Mouse (Mus musculus) gastrocnemius, postnatal 10 days (tissue): ENCODE results near the gene Dtl. TPM values are rescaled to one million over a fixed set of nuclear protein-coding genes. Genes with fewer than 3 reads are reported as not detected.

Experiments used
- DNase-seq: peaks from one replicate; pipeline ENCODE4 v3.0.0; 2021; ENCODE audit warnings: mixed read lengths
- total RNA-seq, 2 experiments: library from RNA; stranded (reverse); gene quantifications; 2 replicates each; pipeline ENCODE4 v1.2.3; 2021

The Dtl gene
- total RNA-seq, 2 experiments from 2014 or later = 3.4 to 5.7 TPM

GRCm38 (mm10) chr1:191581641-191582040, 6.3 kb upstream of the Dtl start:
- no peak for DNase-seq

GRCm38 (mm10) chr1:191579524-191579923, 4.2 kb upstream of the Dtl start:
- no peak for DNase-seq

- DNase-seq = no peak
Observed at GRCm38 (mm10) chr1:191574871-191575457, 380 bp downstream of the Dtl start.

- DNase-seq = no peak
Observed at GRCm38 (mm10) chr1:191573906-191574639, 1.3 kb downstream of the Dtl start.

GRCm38 (mm10) chr1:191570415-191570814, 4.9 kb downstream of the Dtl start:
- DNase-seq = no peak

GRCm38 (mm10) chr1:191569625-191570024, 5.7 kb downstream of the Dtl start:
- DNase-seq = no peak

- DNase-seq = no peak
Observed at GRCm38 (mm10) chr1:191567859-191568258, 7.5 kb downstream of the Dtl start.

- peak; percentile 15 for DNase-seq
Observed at GRCm38 (mm10) chr1:191562823-191563365, 12.4 kb downstream of the Dtl start.

- DNase-seq = no peak
Observed at GRCm38 (mm10) chr1:191559779-191560178, 15.6 kb downstream of the Dtl start.

- DNase-seq = no peak
Observed at GRCm38 (mm10) chr1:191557109-191557508, 18.2 kb downstream of the Dtl start.

GRCm38 (mm10) chr1:191550786-191551185, 24.6 kb downstream of the Dtl start:
- DNase-seq = no peak

- no peak for DNase-seq
Observed at GRCm38 (mm10) chr1:191543747-191544146, 31.6 kb downstream of the Dtl start.

GRCm38 (mm10) chr1:191541619-191542018, 33.7 kb downstream of the Dtl start:
- no peak for DNase-seq

- DNase-seq = no peak
Observed at GRCm38 (mm10) chr1:191541014-191541413, 34.3 kb downstream of the Dtl start.

- DNase-seq = no peak
Observed at GRCm38 (mm10) chr1:191540300-191540699, 35.0 kb downstream of the Dtl start.

GRCm38 (mm10) chr1:191534896-191535295, 40.4 kb downstream of the Dtl start:
- no peak for DNase-seq

GRCm38 (mm10) chr1:191531023-191531422, 44.3 kb downstream of the Dtl start:
- DNase-seq = no peak

GRCm38 (mm10) chr1:191529406-191529805, 45.9 kb downstream of the Dtl start:
- DNase-seq = peak; percentile 50

GRCm38 (mm10) chr1:191527921-191528612, 47.3 kb downstream of the Dtl start:
- DNase-seq = peak; percentile 29

- no peak for DNase-seq
Observed at GRCm38 (mm10) chr1:191527089-191527488, 48.3 kb downstream of the Dtl start.

GRCm38 (mm10) chr1:191521395-191521794, 53.9 kb downstream of the Dtl start:
- DNase-seq = no peak

GRCm38 (mm10) chr1:191520669-191521068, 54.7 kb downstream of the Dtl start:
- DNase-seq = no peak

GRCm38 (mm10) chr1:191520194-191520593, 55.1 kb downstream of the Dtl start:
- no peak for DNase-seq
